Mouse (Mus musculus): ENCODE data around the gene Snrpa.
"Not testable (repeated sequence)": the region's sequence is repeated elsewhere in the genome, so short reads cannot be mapped to it uniquely, and the experiment has no call there.

The Snrpa gene

DNA sequence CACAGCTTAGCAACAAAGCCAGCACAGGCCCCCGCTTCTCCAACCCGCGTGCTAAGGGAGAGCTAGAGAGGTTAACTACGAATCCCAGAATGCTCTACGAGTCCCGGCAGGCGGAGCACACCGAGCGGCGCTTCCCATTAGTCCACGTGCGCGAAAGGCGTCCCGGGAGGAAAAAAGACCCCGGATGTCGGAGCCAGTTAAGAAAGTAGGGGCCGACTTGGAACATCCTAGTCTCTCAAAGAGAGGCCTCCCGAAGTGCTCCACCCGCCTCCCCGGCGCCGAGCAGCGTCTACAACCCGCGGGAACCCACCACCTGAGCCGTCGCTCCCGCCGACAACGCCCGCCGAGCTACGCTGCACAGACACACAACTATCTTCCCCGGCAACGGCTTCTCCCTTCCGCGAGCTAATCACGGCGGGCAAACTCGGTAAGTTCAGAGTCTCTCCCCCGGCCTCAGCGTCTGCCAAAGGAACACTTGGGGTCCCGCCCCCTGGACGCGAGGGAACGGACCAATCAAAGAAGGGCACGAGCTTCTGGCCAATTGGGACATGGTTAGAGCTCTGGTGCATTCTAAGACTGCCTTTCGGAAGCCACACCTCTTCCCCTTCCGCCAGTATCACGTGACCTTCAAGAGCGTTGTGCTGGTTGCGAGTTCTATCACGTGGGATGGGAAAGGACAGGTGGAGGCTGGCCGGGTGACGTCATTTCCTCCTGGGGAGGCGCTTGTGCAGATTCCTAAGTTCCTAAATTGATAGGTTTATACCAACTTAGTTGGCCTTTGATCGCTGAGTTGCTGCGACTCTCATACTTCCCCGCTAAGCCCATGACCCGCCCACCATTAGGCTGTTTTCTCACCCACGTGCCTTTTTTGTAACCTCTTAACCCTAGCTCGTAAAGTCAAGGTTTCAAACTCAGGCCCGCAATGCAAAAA is at the start of gene Snrpa, which contains the start of gene BC024978:
TSS of gene Snrpa (minus strand) at position 591 of the 931 bp plus-strand sequence.
TSS of gene BC024978 (plus strand) at position 101 of the 931 bp plus-strand sequence.
- peak; percentile 100 for DNase-seq

DNA sequence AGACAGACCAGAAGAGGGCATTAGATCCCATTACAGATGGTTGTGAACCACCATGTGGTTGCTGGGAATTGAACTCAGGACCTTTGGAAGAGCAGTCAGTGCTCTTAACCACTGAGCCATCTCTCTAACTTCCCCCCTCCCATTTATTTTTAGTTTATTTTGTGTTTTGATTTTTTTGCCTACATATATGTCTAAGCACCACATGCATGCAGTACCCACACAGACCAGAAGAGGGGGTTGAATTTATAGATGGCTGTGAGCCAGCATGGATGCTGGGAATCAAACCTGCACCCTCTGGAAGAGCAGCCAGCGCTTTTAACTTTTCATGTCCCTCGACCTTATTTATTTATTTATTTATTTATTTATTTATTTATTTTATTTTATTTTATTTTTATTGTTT is 48.0 kb upstream of the Snrpa start:
- DNase-seq: not testable (repeated sequence)

DNA sequence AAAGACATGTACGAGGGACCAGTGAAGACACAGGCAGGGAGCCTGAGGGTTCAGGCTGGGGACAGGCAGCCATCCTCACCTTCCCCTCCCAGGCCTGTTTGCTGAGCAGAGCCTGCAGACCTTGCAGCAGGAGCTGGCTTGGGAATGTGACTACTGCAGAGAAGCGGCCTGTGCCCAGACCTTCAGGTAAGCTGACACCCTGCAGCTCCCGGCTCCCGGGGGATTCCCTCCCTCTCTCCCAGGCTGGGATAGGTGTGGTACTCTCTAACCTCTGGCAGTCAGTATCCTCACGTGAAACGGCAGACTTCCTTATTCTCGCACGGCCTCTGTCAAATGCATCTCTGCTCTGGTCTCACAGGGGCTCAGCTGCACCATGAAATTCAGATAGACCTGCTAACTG is 47.1 kb upstream of the Snrpa start:
- no peak for DNase-seq

GRCm38 (mm10) chr7:27238568-27238967 is 42.5 kb upstream of the Snrpa start:
- no peak for DNase-seq

GRCm38 (mm10) chr7:27237527-27237926 is 41.5 kb upstream of the Snrpa start:
- DNase-seq: no peak

- no peak for DNase-seq
These were observed 39.7 kb upstream of the Snrpa start for GRCm38 (mm10) chr7:27235726-27236125.

DNA sequence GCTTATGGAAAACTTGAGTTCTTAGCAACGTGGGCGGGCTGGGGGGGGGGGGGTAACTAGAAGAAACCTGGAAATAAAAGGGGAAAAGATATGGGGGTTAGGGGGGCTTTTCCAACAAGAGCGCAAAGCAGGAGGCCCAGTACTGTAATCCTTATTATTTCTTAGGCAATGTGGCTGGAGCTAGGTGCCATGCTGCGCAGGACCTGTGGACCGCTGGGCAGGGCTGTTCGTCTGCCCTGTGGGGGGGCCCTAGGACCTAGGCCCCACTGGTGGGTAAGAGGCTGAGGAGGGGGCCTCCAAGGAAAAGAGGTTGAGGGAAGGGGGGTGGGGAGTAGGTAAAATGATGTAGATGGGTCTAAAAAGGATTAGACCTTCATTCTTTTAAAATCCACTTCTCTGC is 37.2 kb upstream of the Snrpa start:
- no peak for DNase-seq

GRCm38 (mm10) chr7:27232781-27233281 is 36.8 kb upstream of the Snrpa start, which contains the start of gene Coq8b:
Coq8b (plus strand) TSS chr7:27233023.
- DNase-seq: peak; percentile 96

DNA sequence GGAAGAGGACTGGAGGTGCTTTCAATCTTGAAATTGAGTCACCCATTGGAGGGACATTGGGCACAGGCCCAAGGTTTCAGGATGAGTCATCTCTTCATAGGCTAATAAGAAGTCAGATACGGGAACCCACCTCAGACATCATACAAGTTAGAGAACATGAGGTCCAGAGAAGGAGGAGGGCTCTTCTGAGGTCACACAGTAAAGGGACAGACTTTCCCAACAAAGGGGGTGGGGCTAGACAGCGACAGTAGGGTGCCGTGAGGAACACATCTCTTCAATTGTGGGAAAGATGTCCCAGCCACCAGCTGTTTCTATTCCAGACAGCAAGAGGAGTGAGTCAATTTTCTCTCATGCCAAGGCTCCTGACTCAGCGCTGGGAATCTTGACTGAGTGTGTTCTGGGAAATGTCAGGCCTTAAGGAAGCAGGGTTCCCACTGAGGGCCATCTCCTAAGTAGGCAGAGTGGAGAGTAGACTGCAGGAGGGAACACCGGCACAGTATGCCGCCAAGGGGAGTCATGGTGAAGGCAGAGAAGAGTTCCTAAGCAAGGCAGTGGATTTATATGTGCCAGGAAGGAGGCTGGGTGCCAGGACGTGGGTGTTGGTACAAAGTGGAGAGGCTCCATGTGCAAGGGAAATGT is 35.7 kb upstream of the Snrpa start:
- no peak for DNase-seq

DNA sequence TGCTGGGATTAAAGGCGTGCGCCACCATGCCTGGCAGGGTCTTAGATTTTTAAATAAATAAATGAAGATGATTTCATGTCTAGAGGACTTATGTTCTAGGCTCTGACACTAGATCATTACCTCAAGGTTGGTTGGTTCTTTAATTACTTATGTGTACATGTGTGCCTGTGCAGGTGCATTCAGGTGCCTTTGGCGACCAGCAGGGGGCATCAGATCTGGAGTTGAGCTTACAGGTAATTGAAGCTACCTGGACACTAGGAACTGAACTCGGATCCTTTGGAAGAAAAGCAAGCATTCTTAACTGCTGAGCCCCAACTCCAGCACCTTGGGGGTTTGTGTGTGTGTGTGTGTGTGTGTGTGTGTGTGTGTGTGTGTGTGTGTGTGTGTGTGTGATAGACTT is 34.7 kb upstream of the Snrpa start:
- no peak for DNase-seq

GRCm38 (mm10) chr7:27228865-27229264 is 32.8 kb upstream of the Snrpa start:
- no peak for DNase-seq

GRCm38 (mm10) chr7:27228281-27228821 is 32.3 kb upstream of the Snrpa start, which contains the start of gene Itpkc:
Itpkc (minus strand) TSS chr7:27228661.
- peak; percentile 91 for DNase-seq

GRCm38 (mm10) chr7:27227676-27228075 is 31.6 kb upstream of the Snrpa start:
- DNase-seq: no peak

DNA sequence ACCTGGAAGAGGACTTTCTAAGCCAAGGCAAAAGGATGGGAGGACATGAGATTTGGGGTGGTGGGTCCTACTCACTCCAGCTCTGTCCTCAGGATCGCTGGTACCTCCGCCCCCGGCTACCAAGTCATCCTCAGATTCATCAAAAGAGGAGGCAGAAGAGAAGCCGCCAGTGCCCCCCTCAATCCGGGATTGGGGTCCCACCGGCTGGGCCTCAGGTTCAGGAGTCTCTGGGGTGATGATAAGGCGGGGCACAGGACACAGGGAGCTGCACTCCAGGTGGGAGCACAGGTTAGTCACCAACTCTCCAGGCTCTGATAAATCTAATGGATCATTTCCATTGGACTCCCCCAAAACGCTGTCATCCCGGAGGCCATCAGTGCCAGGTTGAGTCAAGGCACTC is 31.2 kb upstream of the Snrpa start:
- DNase-seq: no peak

DNA sequence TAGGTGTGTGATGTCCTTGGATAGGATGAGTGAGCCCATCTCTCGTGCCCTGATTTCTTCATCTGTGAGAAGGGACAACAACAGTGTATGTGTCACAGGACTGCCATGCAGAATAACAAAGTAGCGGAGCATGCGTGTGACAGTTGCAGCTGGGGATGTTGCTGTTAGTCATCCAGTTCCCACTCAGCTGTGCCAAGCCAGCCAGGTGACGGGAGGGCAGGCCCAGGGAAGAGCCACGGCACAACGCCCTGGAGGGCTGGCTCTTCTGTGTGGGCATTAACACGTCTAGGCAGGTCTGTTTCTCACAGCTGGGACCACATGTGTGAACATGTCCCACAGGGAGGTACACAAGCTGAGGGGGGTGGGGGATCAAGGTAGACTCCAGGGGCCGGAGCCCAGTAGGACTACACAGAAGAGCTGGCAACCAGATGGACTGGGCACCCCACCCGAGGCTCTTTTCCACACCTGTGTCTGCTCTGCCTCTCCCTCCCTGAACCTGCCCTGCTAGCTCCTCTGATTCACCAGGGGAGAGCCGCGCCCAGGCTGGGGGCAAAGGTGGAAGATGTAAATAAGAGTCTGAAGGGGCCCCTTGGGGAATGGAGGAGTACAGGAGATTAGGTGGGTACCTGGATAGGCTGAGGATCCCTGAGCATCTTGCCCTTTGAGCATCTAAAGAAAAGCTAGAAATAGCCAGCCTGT is 29.0 kb upstream of the Snrpa start:
- no peak for DNase-seq

DNA sequence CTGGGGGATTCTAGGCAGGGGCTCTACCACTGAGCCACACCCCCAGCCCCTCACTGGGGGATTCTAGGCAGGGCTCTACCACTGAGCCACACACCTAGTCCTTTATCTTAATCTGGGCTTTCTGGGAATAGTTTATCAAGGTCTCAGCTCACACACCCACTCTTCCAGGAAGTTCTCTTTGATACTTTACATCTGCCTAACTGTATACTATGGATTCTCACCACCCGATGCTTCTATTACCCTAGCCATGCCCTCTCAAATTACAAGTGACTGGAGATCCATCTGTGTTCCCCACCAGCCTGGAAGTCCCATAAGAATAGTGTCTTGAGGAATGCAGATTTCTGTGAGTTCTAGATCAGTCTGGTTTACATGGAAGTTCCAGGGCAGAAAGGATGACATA is 26.5 kb upstream of the Snrpa start:
- DNase-seq: no peak

- no peak for DNase-seq
These were observed 25.9 kb upstream of the Snrpa start for GRCm38 (mm10) chr7:27221939-27222338.

- no peak for DNase-seq
These were observed 23.9 kb upstream of the Snrpa start for GRCm38 (mm10) chr7:27219937-27220336.

DNA sequence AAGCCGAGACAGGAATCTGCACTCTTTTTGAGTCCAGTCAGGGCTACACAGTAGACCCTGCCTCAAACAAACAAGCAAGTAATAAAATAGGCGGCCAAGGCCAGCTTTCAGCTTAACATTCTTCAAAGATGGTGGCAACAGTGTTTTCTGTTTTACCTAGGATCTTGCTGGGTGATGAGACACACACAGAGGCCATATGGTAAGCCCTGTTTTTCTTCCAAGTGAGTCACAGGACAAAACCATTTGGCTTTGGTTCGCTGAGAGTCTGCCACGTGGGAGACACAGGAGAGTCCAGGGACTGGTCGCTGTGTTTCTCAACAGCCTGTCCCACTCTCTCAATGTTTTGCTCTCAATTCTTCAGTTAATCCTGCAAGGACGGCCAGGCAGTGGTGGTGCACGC is 22.5 kb upstream of the Snrpa start:
- DNase-seq: no peak

DNA sequence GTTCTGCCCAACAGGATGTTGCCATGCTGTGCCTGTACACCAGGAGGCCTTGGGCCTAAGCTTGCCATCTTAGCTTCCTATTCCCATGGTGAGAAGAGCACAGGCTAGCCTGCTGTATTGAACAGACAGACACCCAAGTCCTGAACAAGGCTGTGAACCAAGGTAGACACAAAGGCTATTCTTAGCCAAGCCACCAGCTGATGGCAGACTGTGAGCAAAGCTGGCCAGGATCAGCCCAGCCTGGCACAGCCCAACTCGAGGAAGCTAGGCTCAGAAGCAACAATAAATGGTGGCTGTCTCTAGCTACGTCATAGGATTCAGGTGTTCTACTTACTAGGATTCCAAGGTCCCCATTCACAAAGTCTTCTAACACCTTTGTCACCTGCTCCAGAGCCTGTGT is 16.6 kb upstream of the Snrpa start:
- no peak for DNase-seq

DNA sequence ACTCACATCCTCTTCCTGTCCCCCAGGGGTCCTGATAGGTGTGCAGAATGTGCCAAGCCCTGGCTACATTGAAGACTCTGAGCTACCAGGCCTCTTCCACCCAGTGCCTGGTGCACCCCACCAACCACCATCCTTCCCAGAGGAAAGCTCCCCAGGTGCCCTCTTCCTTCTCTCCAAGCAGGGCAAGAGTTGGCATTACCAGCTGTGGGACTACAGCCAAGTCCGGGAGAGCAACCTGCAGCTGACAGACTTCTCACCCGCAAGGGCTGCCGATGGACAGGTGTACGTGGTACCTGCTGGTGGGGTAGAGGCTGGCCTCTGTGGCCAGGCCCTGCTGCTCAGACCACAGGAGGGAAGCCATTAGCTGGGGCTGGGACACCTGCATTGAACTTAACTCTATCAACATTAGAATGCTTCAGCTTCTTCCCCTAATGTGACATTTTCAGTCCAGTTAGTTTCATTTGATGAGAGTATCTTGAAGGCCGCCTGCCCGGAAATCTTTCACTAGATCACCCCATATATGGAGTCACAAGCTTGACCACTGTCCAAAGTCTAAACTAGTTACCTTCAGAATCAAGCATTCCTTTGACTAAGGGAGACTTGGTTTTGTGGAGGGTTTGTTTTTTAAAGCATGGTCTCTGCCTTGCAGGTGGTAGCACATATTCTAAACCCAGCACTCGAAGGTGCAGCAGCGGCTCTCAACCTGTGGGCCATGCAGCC is 7.8 kb upstream of the Snrpa start:
- DNase-seq: no peak

- no peak for DNase-seq
These were observed 2.7 kb upstream of the Snrpa start for GRCm38 (mm10) chr7:27198779-27199178.
